Mouse (Mus musculus) right cerebral cortex, postnatal 14 days (tissue): ENCODE measurements at regions not wholly inside any gene's neighbourhood (a gene's known extent, or its start where the extent isn't known, plus 50 kb on each side); places are given as distances from the start of the nearest gene placed in this dataset.

Experiments used
- DNase-seq: peaks from one replicate; pipeline ENCODE4 v3.0.0; 2022

DNA sequence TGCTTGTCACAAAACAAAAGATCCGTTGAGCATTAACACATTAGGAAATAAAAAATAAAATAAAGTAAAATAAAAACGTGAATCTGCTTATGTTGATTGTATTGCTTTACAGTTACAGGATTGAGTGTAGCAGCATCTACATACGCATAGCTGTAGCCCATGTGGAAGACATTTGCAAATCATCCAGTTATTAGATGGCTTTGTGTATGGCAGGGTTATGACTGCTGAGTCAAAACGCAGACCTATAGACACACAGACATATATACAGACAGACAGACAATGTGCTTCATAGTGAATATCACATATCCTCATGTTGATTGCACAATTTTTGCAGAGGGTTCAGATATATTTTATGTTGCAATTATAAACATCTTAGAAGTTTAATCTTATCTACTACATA lies 64.5 kb downstream of the Gm11146 start:
- no peak for DNase-seq

DNA sequence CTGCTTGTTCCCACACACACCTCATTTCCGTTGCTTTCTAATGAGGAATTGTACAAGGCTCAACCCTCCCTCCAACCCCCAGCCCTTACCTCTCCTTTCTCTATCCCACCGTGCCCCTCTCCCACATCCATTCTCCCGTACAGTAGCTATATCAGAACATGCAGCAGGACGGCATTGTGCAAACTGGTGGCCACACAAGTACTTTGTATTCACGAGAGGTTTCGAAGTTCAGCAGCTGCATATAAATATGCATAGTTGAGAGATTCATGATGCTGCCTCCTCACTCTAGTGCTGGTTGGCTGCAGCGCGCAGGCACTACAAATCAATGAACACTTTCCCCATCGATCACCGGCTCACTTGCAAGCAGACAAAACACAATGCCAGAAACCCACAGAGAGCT lies 65.1 kb downstream of the Gm11146 start:
- DNase-seq: peak; percentile 16

DNA sequence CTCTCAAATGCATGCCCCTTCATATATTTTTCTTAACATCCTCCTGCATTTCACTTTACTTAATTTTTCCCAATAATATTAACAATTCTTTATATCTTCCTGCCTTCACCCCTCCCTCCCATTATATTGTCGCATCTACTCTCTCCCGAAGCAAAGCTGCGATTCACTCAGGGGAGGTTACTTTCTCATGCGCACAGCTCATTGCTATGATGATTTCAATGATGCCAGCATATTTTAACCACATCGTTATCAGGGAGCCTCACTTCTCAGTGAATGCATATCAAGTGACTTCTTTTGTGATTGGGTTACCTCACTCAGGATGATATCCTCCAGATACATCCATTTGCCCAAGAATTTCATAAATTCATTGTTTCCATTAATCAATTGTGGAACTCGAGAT lies 65.6 kb downstream of the Gm11146 start:
- no peak for DNase-seq

DNA sequence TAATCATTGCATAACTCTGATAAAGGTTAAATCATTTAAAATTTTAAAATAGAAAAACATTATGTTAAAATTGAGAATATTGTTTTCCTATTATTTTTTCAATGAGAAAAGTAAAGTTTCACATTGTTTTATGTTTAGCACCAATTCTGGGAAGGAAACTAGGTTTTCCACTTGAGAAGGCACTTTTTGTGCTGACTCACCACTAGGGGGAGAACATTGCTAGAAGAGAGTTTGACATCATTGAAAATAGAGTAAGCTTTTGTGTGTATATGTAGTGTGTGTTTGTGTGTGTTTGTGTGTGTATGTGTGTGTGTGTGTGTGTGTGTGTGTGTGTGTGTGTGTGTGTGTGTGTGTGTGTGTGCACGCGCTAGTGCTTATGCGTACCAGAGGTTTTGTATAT lies 66.9 kb downstream of the Gm11146 start:
- no peak for DNase-seq

DNA sequence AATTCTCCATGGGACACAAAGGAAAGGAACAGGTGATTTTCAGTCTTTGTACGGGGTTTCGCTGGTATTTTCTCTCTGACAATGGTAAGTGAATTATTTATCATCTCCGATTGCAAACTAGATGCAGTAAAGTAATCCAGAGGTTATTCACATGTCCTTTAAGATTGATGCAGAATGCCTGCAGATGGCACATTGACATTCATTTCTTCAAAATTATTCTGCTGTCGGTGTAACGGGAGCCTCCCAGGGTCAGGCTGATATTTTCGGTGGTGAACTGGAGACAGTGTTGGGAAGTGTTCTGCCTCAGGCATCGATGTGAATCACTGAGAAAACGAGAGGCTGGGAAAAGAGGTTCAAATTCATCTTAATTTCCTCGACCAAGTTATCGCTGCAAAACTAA lies 70.3 kb downstream of the Gm11146 start:
- no peak for DNase-seq

DNA sequence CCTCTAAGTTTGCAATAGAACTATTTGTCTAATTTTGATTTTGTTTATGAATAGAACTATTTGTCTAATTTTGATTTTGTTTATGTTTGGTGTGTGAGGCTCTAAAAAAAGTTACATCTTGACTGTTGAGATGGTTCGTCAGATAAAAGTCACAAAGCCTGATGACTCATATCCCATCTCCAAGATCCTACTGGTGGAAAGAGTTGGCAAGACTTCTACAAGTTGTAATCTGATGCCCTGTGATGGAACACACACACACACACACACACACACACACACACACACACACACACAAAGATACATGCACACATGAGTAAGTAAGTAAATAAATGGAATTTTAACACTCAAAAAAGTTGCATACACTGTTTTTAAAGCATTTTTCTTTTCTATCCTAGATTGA lies 73.9 kb downstream of the Gm11146 start:
- no peak for DNase-seq

DNA sequence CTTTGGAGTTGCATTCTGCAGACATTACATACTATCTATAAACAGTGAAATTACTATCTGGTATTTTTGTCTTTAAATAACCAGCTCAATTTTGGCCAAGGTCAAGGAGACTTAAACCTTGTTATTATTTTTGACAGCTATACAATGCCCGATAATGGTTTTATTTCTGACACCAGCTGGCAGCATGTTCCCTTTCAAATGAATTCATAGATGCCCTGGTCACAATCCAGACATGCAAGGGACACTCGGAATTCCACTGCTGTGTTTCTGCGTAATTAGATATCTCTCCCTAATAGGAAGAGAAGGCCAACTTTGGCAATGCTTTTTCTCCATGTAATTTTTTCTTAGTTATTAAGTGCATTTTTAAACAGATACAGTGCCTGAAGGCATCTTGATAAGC lies 87.3 kb downstream of the Gm11146 start:
- no peak for DNase-seq

DNA sequence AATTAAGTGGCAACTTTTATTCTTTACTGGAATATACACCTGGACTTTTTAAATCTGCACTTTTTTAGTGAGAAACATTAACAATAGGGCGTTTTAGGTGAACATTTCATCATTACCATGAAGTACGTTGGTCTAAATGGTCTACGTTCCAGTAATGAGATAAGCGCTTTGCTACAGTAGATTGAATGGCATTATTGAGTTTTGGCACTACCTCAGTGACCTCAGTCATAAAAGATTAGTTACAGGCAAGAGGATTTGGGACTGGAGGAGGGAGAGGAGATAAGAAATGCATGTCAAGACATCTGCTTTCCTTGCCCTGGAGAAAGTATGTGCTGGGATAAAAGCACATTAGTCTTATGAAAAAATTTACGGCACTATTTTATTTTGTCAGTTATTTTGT lies 98.3 kb downstream of the Gm11146 start:
- DNase-seq: no peak

DNA sequence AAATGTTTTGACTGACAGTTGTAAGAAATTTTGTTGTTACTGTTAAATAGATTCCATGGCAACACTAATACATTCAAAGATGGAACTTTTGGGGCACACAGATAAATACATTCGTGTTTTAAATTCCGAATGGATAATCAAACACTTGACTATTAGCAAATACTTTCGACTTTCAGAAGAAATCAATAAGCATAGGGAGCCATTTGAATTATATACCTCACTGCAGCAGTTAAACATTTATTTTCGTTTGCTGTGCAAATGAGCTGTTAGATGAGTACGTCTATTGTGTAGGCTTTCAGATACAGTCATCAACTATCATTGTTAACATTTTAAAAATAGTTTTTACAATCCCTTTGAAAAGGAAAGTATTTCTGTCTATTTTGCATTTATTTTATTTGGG lies 99.0 kb downstream of the Gm11146 start:
- DNase-seq: no peak

DNA sequence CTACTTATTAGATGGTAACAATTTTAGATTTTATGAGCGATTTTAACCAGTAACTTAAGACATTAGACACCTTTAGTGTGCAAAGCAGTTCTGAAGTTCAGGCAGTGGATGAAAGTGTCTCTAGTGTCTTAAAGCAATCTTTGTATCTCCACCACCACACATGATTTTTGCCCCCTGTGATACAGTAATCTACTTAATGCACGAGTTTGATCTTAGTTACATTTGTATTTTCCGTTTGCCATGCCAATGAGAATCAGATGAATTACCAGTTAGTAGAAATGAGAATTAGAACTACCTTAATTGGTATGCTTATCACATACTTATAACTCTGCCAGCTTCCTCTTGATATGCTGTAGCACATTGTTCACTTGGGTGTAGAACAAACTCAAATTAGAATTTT lies 99.9 kb downstream of the Gm11146 start:
- DNase-seq: no peak

DNA sequence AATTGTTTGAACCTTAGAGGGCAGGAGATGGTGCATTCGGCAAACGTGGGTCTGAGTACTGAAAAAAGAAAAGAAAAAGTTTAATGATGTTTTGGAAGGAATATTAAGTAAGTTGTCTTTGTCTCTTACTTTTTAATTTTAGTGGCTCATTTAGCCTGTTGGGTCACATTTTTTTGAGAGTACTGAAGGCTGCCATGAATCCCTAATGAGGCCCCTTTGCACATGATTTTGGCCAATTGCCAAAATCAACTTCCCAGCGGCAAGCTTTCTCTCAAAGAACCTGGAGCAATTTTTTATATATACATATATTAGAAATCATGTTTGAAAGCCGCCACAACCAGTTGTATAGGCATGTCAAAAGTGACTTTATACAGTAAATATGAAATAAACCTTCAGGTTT lies 100.9 kb downstream of the Gm11146 start:
- DNase-seq: no peak

DNA sequence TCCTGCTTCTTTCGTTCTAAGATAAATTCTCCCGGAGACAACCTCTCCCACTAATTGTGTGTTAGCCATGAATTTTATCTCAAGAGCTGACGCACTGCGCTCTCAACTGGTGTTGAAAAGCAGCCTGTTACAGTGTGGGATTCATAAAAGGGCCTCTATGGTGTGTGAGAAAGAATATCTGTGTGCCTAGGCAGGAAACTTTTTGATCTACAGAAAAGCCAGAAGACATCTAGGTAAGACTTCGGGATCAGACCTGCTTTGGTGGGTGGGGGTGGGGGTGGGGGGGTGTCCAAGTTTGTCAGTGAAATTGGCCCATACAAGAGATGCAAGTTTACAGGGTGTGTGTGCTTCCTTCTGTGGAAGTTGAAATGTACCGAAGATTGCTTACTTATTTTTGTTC lies 101.5 kb downstream of the Gm11146 start:
- no peak for DNase-seq

DNA sequence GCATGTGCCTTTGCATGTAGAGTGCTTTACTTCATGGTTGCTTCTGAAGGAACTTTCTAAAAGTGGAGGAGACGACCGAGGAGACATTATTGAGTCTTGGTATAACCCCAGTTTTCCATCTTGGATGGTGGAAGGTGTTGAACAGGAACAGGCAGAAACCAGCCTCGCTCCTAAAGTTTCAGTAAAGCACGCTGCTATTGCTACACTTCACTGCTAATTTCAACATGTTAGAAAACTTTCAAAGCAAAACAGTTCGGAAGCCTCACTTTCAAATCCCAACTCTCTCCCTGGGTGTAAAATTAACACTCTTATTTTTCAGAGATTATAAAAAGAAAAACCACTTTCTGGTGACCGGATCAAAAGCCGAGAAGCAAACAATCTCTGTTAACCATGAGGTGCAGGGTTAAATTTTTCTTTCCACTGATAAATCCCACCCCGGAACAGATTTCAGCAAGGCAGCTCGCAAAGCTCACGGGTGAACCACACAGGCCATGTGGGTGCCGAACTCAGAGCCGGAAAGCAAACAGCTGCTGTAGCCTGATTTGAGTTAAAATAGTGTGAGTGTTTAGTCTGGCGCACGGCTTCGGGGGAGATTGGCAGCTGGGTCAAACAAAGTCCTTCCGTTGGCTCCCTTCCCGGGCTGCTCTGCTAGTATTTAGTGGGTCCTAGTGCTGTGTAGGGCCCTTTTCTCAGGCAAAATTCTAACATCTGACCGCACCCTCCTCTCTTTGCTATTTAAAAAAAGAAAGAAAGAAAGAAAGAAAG lies 102.2 kb downstream of the Gm11146 start:
- DNase-seq: peak; percentile 82

DNA sequence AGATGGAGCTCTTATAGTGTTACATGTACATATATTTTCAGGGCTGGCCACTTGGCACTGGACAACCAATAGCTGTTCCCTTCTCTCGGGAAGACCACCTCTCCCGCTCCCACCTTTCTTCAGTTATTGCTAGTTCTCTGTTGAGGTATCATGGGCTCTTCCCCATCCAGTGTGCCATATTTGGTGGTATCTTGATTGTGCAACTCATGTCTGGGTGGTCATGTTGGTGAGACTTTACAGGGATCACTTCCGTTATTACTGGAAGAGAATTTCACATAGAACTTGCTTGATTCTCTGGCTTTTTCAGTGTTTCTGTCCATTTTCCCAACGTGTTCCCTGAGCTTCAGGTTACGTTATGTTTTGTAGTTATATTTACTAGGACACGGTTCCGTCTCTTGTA lies 106.6 kb downstream of the Gm11146 start:
- no peak for DNase-seq

DNA sequence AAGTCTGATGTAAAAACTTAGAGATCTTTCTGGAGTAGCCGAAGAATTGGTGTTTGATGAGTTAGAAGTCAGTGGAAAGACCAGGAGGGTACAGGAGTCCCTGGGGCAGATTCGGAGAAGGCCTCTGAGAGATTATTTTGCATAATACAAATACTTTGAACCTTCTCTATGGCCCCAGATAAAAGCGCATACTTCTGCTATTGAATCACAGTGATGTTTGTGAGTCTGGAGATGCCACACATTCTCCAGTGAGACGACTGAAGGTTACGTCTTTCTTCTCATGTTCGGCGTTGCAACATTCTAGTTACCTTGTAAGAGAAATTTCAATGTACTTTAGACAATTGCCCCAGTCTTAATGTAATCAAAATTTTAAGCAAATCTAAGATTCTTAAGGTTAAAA lies 107.9 kb downstream of the Gm11146 start:
- no peak for DNase-seq

DNA sequence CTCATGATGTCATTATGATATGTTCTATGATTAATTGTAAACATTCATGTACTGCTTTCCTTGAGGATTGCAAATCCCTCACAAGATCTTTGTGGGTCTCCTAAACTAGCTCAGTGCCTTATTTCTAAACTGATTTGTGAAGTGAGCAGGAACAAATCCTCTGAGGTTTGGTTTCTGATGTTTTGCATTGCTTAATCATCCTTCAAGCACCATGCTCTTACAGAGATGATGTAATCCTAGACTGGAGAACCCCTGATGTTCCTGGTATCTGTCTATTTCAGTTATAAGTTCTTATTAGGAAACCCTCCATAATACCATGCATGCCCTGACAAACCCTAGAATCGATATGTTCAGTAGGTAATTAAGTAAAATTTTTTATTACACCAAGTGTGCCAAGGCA lies 113.7 kb downstream of the Gm11146 start:
- DNase-seq: no peak

DNA sequence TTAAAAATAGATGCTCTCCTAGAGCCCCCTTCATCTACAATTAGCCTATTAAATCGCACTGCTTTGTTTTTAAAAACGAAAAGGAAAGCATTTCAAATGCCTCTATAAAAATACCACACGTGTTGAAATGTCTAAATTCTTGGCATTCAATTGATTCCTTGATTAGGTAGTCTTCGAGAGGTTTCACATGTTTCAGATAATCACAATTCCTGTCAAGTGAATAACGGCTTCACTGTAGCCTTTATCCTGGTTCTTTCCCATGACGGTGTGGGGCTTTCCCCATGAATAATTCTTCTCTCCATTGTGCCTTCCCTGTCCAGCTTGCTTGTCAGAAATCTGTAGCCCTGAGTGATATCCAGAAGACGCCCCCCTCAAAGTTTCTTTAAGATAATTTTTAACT lies 122.1 kb downstream of the Gm11146 start:
- no peak for DNase-seq

DNA sequence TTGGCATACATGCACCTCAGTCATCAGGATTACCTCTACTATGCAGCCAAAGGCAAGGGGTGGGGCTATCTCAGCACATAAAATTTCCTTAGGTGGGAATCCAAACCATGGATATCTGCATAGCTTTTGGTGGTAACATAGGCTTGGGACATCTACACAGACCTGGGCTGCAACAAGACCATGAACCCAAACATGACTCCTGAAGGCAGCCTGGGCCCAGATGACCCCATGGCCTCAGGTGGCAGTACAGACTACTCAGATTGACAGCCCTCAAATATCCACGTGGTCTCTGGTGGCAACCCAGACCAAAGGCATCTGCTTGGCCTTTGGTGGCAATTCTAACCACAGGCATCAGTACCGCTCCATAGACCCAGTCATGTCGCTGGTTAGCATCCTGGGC lies 130.0 kb downstream of the Gm11146 start:
- DNase-seq: no peak

DNA sequence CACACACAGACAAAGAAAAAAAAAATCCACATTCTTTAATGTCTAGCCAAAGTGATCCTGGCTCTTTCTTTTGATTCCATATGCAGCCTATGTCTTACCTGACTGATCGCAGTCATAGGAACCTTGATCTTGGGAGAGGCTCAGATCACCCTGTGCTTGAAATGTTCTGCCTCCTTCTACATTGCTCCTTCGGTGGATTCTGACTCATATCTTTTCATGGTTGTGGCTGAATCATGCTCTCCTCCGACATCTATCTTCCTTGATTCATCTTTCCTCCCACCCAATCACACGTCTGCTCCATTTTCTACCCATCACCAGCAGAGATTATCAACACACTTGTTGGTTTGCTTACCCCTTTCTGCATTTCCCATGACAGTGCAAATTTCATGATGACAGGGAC lies 132.0 kb downstream of the Gm11146 start:
- DNase-seq: no peak

DNA sequence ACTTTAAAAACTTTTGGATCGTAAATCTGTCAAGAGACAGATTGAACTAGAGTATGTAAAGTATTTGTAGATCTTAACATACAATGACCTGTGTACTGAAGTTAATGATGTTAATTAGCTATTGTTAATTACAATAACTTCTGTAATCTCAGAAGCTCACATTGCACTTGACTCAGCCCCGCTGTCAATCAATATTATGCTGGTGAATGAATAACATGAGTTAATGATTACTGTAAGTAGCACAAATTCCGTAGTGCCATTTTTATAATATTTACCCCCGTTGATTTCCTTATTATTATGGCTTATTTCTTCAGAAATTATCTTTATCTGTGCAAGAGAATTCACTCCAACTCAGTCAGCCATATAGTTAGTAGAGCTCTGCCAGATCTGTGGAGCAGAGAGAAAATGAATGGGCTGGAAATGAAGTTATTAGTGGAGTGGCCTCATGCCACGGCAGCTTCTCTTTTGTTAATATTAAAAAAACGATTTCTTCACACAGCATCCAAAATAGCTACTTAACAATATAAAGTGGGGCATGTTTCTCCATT lies 132.5 kb downstream of the Gm11146 start:
- no peak for DNase-seq

DNA sequence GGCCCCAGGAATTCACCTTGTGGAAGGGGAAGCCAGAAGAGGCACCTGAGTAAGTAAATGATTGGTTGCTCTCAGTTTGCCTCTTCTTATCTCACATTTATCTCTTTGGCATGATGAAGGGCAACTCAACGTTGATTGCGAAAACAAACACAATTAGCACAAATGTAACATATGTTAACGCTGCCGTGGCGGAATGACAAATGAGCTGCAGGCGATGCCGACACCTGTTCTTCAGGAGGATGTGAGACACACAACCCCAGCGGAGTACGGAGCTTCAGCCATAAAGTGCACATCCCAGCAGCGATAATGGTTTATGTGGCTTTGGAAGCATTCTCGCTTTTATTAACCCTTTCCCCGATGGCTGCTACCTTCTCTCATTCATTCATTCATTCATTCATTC lies 134.7 kb downstream of the Gm11146 start:
- no peak for DNase-seq

DNA sequence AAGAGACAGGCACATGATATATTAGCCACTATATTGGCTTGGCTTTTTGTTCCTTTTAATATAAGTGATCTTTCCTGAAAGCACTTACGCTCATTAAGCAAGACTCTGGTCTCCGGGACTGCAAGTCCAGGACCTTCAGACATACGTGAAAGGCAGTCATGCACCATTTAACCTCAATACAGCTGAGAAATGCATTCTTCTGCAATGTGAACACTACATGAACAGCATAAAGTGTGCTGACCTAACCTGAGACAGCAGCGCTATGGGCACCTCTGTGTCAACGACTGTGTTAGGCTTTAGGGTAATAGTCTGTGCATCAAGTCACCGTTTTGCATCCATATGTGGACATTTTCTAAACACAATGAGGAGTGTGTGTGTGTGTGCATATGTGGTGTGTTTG lies 137.3 kb downstream of the Gm11146 start:
- DNase-seq: no peak

DNA sequence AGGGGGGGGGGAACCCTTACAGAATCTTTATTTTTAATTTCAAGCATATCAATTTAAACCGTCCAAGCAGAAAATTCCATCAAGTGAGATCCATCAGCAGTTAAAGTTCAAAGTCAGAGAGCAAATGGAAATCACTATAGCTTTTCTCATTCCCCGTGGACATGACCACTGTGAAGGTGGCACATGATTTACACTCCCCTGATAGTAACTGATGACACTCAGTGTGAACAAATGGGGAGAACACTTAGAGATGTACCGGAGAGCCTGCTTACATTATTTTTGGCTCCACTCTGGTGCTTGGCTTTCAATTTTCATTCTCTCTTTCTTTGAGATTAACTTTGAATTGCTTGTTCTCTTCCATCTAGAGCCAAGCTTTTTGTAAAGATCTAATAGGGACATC lies 140.0 kb downstream of the Gm11146 start:
- no peak for DNase-seq

DNA sequence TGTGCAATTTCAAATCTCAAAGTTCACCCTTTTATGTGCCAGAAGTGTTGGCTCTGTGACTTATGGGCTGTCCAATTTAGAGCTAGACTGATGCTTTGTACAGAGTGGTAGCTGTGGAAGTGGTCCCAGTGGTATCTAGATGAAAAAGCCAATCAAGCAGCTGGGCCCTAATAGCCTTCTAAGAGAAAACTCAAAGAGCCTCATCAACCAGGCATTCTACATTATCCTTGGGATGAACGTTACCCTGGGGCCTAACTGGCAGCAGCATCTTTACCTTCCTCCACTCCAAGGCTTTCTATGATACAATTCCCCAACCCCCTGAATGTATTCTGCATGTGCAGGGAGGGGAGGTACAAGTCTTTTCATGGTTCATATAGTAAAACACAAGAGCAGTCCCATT lies 140.4 kb downstream of the Gm11146 start:
- DNase-seq: no peak

DNA sequence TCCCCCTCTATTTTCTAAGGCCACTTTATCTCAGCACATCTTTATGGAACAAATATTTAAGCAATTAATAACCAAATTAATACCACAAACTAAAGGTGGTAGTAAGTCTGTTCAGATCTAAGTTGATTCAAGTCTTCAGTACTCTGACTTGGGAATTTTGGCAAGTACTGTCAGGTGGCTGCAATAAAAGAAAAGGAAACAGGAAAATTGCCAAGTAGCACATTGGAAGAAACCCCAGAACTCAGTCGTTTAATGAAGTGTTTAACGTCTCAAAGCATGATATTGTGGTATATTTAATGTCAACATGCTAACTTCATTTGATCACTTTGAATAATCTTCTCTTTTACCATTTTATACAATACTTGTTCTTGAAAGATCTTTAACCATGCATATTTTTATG lies 142.2 kb downstream of the Gm11146 start:
- DNase-seq: no peak
